Mouse (Mus musculus) stomach, embryonic 15.5 days (tissue): ENCODE results near the gene Zfp871. TPM values are rescaled to one million over a fixed set of nuclear protein-coding genes. Genes with fewer than 3 reads are reported as not detected.
"Not testable (repeated sequence)": the region's sequence is repeated elsewhere in the genome, so short reads cannot be mapped to it uniquely, and the experiment has no call there.

ENCODE experiments used
- ATAC-seq: fragments of 200-750 bp; cut with Nextera tagmentation; 2 replicates; pipeline ENCODE4 v1.8.0; 2017; ENCODE audit warnings: low read depth, moderate number of reproducible peaks, moderate TSS enrichment; ENCODE audit not compliant: insufficient read depth, low FRiP score
- H3K27ac ChIP-seq: fragments of 300-500 bp; sonication (generic); 2 replicates; pipeline ENCODE4 v1.5.1; 2015; ENCODE audit warnings: mild to moderate bottlenecking, inconsistent platforms
- H3K27me3 ChIP-seq: fragments of 300-500 bp; sonication (generic); replicated peaks from 2 replicates; pipeline ENCODE4 v1.6.1; 2015; ENCODE audit warnings: inconsistent platforms
- H3K36me3 ChIP-seq: fragments of 300-500 bp; sonication (generic); 2 replicates; pipeline ENCODE4 v1.6.1; 2015; ENCODE audit warnings: inconsistent platforms
- H3K4me1 ChIP-seq: fragments of 300-500 bp; sonication (generic); 2 replicates; pipeline ENCODE4 v1.6.1; 2015; ENCODE audit warnings: inconsistent platforms
- H3K4me2 ChIP-seq: fragments of 300-500 bp; sonication (generic); 2 replicates; pipeline ENCODE4 v1.6.1; 2015; ENCODE audit warnings: mild to moderate bottlenecking, inconsistent platforms
- H3K4me3 ChIP-seq: fragments of 300-500 bp; sonication (generic); replicated peaks from 2 replicates; pipeline ENCODE4 v1.5.1; 2015; ENCODE audit warnings: inconsistent platforms
- H3K9ac ChIP-seq: fragments of 300-500 bp; sonication (generic); 2 replicates; pipeline ENCODE4 v1.6.1; 2015; ENCODE audit warnings: inconsistent platforms
- H3K9me3 ChIP-seq: fragments of 300-500 bp; sonication (generic); 2 replicates; pipeline ENCODE4 v1.6.1; 2016; ENCODE audit warnings: inconsistent platforms
- whole genome bisulfite sequencing: fragments of 180-500 bp; shearing (Covaris S2); methylation state at CpG from one replicate; pipeline ENCODE4 v1.1.7; 2015; 5-methylcytosine and 5-hydroxymethylcytosine counted together
- polyA plus RNA-seq: library from polyadenylated mRNA; unstranded; fragments of >200 nt; fragmentation: Nextera tagmentation; extraction: Ambion mirVana; gene quantifications from 2 replicates; pipeline ENCODE4 v1.2.1, GENCODE M21; 2015

Zfp871 gene
- polyA plus RNA-seq, 1 experiment from 2014 or later: 25.9 TPM

- no peaks in the 10 kb centered on the region for H3K9me3 ChIP-seq
- no peaks in the 10 kb centered on the region for H3K4me1 ChIP-seq
- 64% methylated on average over 3 of the region's 3 CpGs for WGBS
- H3K36me3 ChIP-seq: no peaks in the 10 kb centered on the region
- H3K4me3 ChIP-seq: no peak overlapping the region
- H3K9ac ChIP-seq: no peak overlapping the region
- no peaks in the 10 kb centered on the region for H3K27me3 ChIP-seq
- no peak for ATAC-seq
- H3K27ac ChIP-seq: no peak overlapping the region
- no peak overlapping the region for H3K4me2 ChIP-seq
These were observed 59.1 kb downstream of the Zfp871 start for GRCm38 (mm10) chr17:32729029-32729428.

GRCm38 (mm10) chr17:32726360-32726759 is 61.7 kb downstream of the Zfp871 start:
- H3K4me3 ChIP-seq, H3K4me1 ChIP-seq, H3K9me3 ChIP-seq, H3K36me3 ChIP-seq, H3K4me2 ChIP-seq, ATAC-seq, H3K9ac ChIP-seq, H3K27me3 ChIP-seq, H3K27ac ChIP-seq: not testable (repeated sequence)

- no peak overlapping the region for H3K9ac ChIP-seq
- no peak overlapping the region for H3K4me2 ChIP-seq
- no peaks in the 10 kb centered on the region for H3K27me3 ChIP-seq
- no peak for ATAC-seq
- no peak overlapping the region for H3K27ac ChIP-seq
- 79% methylated on average over 7 of the region's 7 CpGs for WGBS
- no peak overlapping the region for H3K4me3 ChIP-seq
- H3K9me3 ChIP-seq: no peaks in the 10 kb centered on the region
- H3K36me3 ChIP-seq: no peaks in the 10 kb centered on the region
- H3K4me1 ChIP-seq: no peaks in the 10 kb centered on the region
These were observed 65.3 kb downstream of the Zfp871 start for GRCm38 (mm10) chr17:32722771-32723170.

GRCm38 (mm10) chr17:32722151-32722550 is 65.9 kb downstream of the Zfp871 start:
- not testable (repeated sequence) for H3K4me3 ChIP-seq, H3K27me3 ChIP-seq, H3K27ac ChIP-seq, H3K4me1 ChIP-seq, H3K9ac ChIP-seq, H3K9me3 ChIP-seq, H3K36me3 ChIP-seq, ATAC-seq, H3K4me2 ChIP-seq
- WGBS: 64% methylated on average over 1 of the region's 1 CpGs

Other genes starting within 250 kb of the Zfp871 start
- not detected in 2 replicates for gene Cyp4f37, start 167.0 kb downstream of the Zfp871 start, polyA plus RNA-seq
- gene Cyp4f40, start 129.4 kb downstream of the Zfp871 start, polyA plus RNA-seq: 2.9 and 3.6 TPM in 2 replicates
- gene Cyp4f15, start 102.7 kb downstream of the Zfp871 start, polyA plus RNA-seq: 0.98 and 1.7 TPM in 2 replicates
- gene Zfp811, start 21.6 kb upstream of the Zfp871 start, polyA plus RNA-seq: 3.6 and 4.0 TPM in 2 replicates
- 10.1 and 12.3 TPM in 2 replicates for gene Zfp799, start 42.0 kb upstream of the Zfp871 start, polyA plus RNA-seq
- 4.3 and 6.1 TPM in 2 replicates for gene Zfp870, start 103.4 kb upstream of the Zfp871 start, polyA plus RNA-seq
- 0.58 and 0.62 TPM in 2 replicates for gene Cyp4f14, start 129.1 kb upstream of the Zfp871 start, polyA plus RNA-seq
- 17.6 and 18.4 TPM in 2 replicates for gene Cyp4f13, start 159.1 kb upstream of the Zfp871 start, polyA plus RNA-seq
- 10.9 and 12.1 TPM in 2 replicates for gene Zfp472, start 177.5 kb upstream of the Zfp871 start, polyA plus RNA-seq
- 10.9 and 11.3 TPM in 2 replicates for gene Zfp952, start 204.8 kb upstream of the Zfp871 start, polyA plus RNA-seq
- gene Zfp763, start 245.1 kb upstream of the Zfp871 start, polyA plus RNA-seq: 10.3 and 10.8 TPM in 2 replicates